Mouse (Mus musculus): ENCODE measurements at regions not wholly inside any gene's neighbourhood (a gene's known extent, or its start where the extent isn't known, plus 50 kb on each side); places are given as distances from the start of the nearest gene placed in this dataset.

- no peak overlapping the region for H3K4me3 ChIP-seq
- H3K36me3 ChIP-seq, result no peaks in the 10 kb centered on the region
- H3K4me1 ChIP-seq, result no peaks in the 10 kb centered on the region
- H3K27ac ChIP-seq, result no peak overlapping the region
- H3K4me2 ChIP-seq (replicated peaks), result no peak overlapping the region
- WGBS, result 87% methylated on average over 8 of the region's 8 CpGs
- H3K27me3 ChIP-seq, result no peaks in the 10 kb centered on the region
- no peak for ATAC-seq (ENCODE audit: low FRiP score, low read depth)
- H3K9me3 ChIP-seq, result no peaks in the 10 kb centered on the region
- no peak overlapping the region for H3K9ac ChIP-seq
Observed at GRCm38 (mm10) chr4:31648631-31649368, 315.1 kb upstream of the Map3k7 start.

- H3K4me3 ChIP-seq, result no peak overlapping the region
- 55% methylated on average over 11 of the region's 11 CpGs for WGBS
- no peaks in the 10 kb centered on the region for H3K27me3 ChIP-seq
- no peak overlapping the region for H3K27ac ChIP-seq
- H3K4me1 ChIP-seq, result no peaks in the 10 kb centered on the region
- no peaks in the 10 kb centered on the region for H3K9me3 ChIP-seq
- H3K4me2 ChIP-seq (replicated peaks), result no peak overlapping the region
- ATAC-seq (ENCODE audit: low FRiP score, low read depth), result no peak
- no peaks in the 10 kb centered on the region for H3K36me3 ChIP-seq
- no peak overlapping the region for H3K9ac ChIP-seq
Observed at GRCm38 (mm10) chr4:31655364-31656106, 308.4 kb upstream of the Map3k7 start.

GRCm38 (mm10) chr4:31656111-31656510, 307.8 kb upstream of the Map3k7 start:
- Histone ChIP-seq H3K36me3 (no peaks in the 10 kb centered on the region), H3K27ac (no peak overlapping the region), H3K9ac (no peak overlapping the region), H3K27me3 (no peaks in the 10 kb centered on the region), H3K4me2 (replicated peaks) (no peak overlapping the region), H3K4me1 (peaks cover 4% of the 10 kb centered on the region; the same call in 1 of the 2 replicates), H3K4me3 (no peak overlapping the region), H3K9me3 (no peaks in the 10 kb centered on the region)
- ATAC-seq (ENCODE audit: low FRiP score, low read depth), result no peak
- WGBS, result 93% methylated on average over 8 of the region's 8 CpGs

- Histone ChIP-seq H3K4me3 (no peak overlapping the region), H3K4me2 (replicated peaks) (no peak overlapping the region), H3K27me3 (no peaks in the 10 kb centered on the region), H3K9me3 (no peaks in the 10 kb centered on the region), H3K36me3 (no peaks in the 10 kb centered on the region), H3K4me1 (peaks cover 12% of the 10 kb centered on the region; the same call in 1 of the 2 replicates), H3K27ac (no peak overlapping the region), H3K9ac (no peak overlapping the region)
- no peak for ATAC-seq (ENCODE audit: low FRiP score, low read depth)
- 55% methylated on average over 5 of the region's 5 CpGs for WGBS
Observed at GRCm38 (mm10) chr4:31658820-31659219, 305.1 kb upstream of the Map3k7 start.

GRCm38 (mm10) chr4:31660896-31661295, 303.0 kb upstream of the Map3k7 start:
- no peak overlapping the region for H3K27ac ChIP-seq
- H3K9me3 ChIP-seq, result no peaks in the 10 kb centered on the region
- no peaks in the 10 kb centered on the region for H3K36me3 ChIP-seq
- no peak overlapping the region for H3K9ac ChIP-seq
- H3K4me2 ChIP-seq (replicated peaks), result no peak overlapping the region
- ATAC-seq (ENCODE audit: low FRiP score, low read depth), result no peak
- H3K27me3 ChIP-seq, result no peaks in the 10 kb centered on the region
- WGBS, result 20% methylated on average over 4 of the region's 4 CpGs
- H3K4me1 ChIP-seq, result peaks cover 12% of the 10 kb centered on the region; the same call in 1 of the 2 replicates
- no peak overlapping the region for H3K4me3 ChIP-seq

GRCm38 (mm10) chr4:31671530-31672170, 292.2 kb upstream of the Map3k7 start:
- no peak for ATAC-seq (ENCODE audit: low FRiP score, low read depth)

GRCm38 (mm10) chr4:31672171-31672841, 291.6 kb upstream of the Map3k7 start:
- Histone ChIP-seq H3K27ac (no peak overlapping the region), H3K4me1 (no peaks in the 10 kb centered on the region), H3K4me3 (no peak overlapping the region), H3K4me2 (replicated peaks) (no peak overlapping the region), H3K9me3 (no peaks in the 10 kb centered on the region), H3K36me3 (no peaks in the 10 kb centered on the region), H3K9ac (no peak overlapping the region), H3K27me3 (no peaks in the 10 kb centered on the region)
- 90% methylated on average over 9 of the region's 9 CpGs for WGBS
- ATAC-seq (ENCODE audit: low FRiP score, low read depth), result no peak

More at GRCm38 (mm10) chr4:31671530-31672170, 292.2 kb upstream of the Map3k7 start:
- Histone ChIP-seq H3K4me3 (no peak overlapping the region), H3K27me3 (no peaks in the 10 kb centered on the region), H3K4me1 (no peaks in the 10 kb centered on the region), H3K27ac (no peak overlapping the region), H3K9ac (no peak overlapping the region), H3K4me2 (replicated peaks) (no peak overlapping the region), H3K36me3 (no peaks in the 10 kb centered on the region), H3K9me3 (no peaks in the 10 kb centered on the region)
- WGBS, result 86% methylated on average over 6 of the region's 6 CpGs

GRCm38 (mm10) chr4:31672842-31673171, 291.1 kb upstream of the Map3k7 start:
- no peak overlapping the region for H3K4me2 ChIP-seq (replicated peaks)
- H3K9ac ChIP-seq, result no peak overlapping the region
- H3K4me3 ChIP-seq, result no peak overlapping the region
- no peaks in the 10 kb centered on the region for H3K36me3 ChIP-seq
- no peak for ATAC-seq (ENCODE audit: low FRiP score, low read depth)
- WGBS, result 78% methylated on average over 2 of the region's 2 CpGs
- H3K4me1 ChIP-seq, result no peaks in the 10 kb centered on the region
- no peak overlapping the region for H3K27ac ChIP-seq
- H3K27me3 ChIP-seq, result no peaks in the 10 kb centered on the region
- no peaks in the 10 kb centered on the region for H3K9me3 ChIP-seq

- 75% methylated on average over 13 of the region's 13 CpGs for WGBS
- Histone ChIP-seq H3K9me3 (no peaks in the 10 kb centered on the region), H3K9ac (no peak overlapping the region), H3K4me2 (replicated peaks) (no peak overlapping the region), H3K27ac (no peak overlapping the region), H3K36me3 (no peaks in the 10 kb centered on the region), H3K4me1 (no peaks in the 10 kb centered on the region), H3K27me3 (no peaks in the 10 kb centered on the region), H3K4me3 (no peak overlapping the region)
- no peak for ATAC-seq (ENCODE audit: low FRiP score, low read depth)
Observed at GRCm38 (mm10) chr4:31679007-31679590, 284.8 kb upstream of the Map3k7 start.

GRCm38 (mm10) chr4:31680958-31681357, 282.9 kb upstream of the Map3k7 start:
- H3K9ac ChIP-seq, result no peak overlapping the region
- no peaks in the 10 kb centered on the region for H3K4me1 ChIP-seq
- ATAC-seq (ENCODE audit: low FRiP score, low read depth), result no peak
- no peaks in the 10 kb centered on the region for H3K27me3 ChIP-seq
- H3K4me3 ChIP-seq, result no peak overlapping the region
- no peak overlapping the region for H3K27ac ChIP-seq
- 68% methylated on average over 2 of the region's 2 CpGs for WGBS
- H3K4me2 ChIP-seq (replicated peaks), result no peak overlapping the region
- no peaks in the 10 kb centered on the region for H3K9me3 ChIP-seq
- no peaks in the 10 kb centered on the region for H3K36me3 ChIP-seq

GRCm38 (mm10) chr4:31689083-31689482, 274.8 kb upstream of the Map3k7 start:
- Histone ChIP-seq H3K9me3 (no peaks in the 10 kb centered on the region), H3K4me1 (no peaks in the 10 kb centered on the region), H3K27me3 (no peaks in the 10 kb centered on the region), H3K9ac (no peak overlapping the region), H3K4me3 (no peak overlapping the region), H3K36me3 (no peaks in the 10 kb centered on the region), H3K4me2 (replicated peaks) (no peak overlapping the region), H3K27ac (no peak overlapping the region)
- ATAC-seq (ENCODE audit: low FRiP score, low read depth), result no peak
- WGBS, result 94% methylated on average over 2 of the region's 2 CpGs
